Mouse (Mus musculus) neural tube, embryonic 13.5 days (tissue): ENCODE results near the gene Mbnl2. TPM values are rescaled to one million over a fixed set of nuclear protein-coding genes. Genes with fewer than 3 reads are reported as not detected.

ENCODE experiments used
- ATAC-seq: fragments of 200-750 bp; cut with Nextera tagmentation; 2 replicates; pipeline ENCODE4 v1.8.0; 2017; ENCODE audit warnings: low read depth, mild to moderate bottlenecking, moderate TSS enrichment, moderate library complexity
- H3K27ac ChIP-seq: fragments of 300-500 bp; sonication (generic); replicated peaks from 2 replicates; pipeline ENCODE4 v1.5.1; 2015; ENCODE audit warnings: moderate library complexity, mild to moderate bottlenecking, inconsistent platforms
- H3K27me3 ChIP-seq: fragments of 300-500 bp; sonication (generic); 2 replicates; pipeline ENCODE4 v1.6.1; 2015; ENCODE audit warnings: mild to moderate bottlenecking, inconsistent platforms
- H3K36me3 ChIP-seq: fragments of 300-500 bp; sonication (generic); 2 replicates; pipeline ENCODE4 v1.6.1; 2015; ENCODE audit warnings: mild to moderate bottlenecking, inconsistent platforms
- H3K4me1 ChIP-seq: fragments of 300-500 bp; sonication (generic); replicated peaks from 2 replicates; pipeline ENCODE4 v1.6.1; 2015; ENCODE audit warnings: inconsistent platforms
- H3K4me2 ChIP-seq: fragments of 300-500 bp; sonication (generic); 2 replicates; pipeline ENCODE4 v1.6.1; 2015; ENCODE audit warnings: inconsistent platforms, mild to moderate bottlenecking, moderate library complexity
- H3K4me3 ChIP-seq: fragments of 300-500 bp; sonication (generic); 2 replicates; pipeline ENCODE4 v1.5.1; 2015; ENCODE audit warnings: mild to moderate bottlenecking, inconsistent platforms
- H3K9ac ChIP-seq: fragments of 300-500 bp; sonication (generic); 2 replicates; pipeline ENCODE4 v1.6.1; 2015; ENCODE audit warnings: moderate library complexity, mild to moderate bottlenecking, inconsistent platforms
- H3K9me3 ChIP-seq: fragments of 300-500 bp; sonication (generic); 2 replicates; pipeline ENCODE4 v1.6.1; 2016; ENCODE audit warnings: inconsistent platforms
- WGBS: fragments of 180-500 bp; shearing (Covaris S2); methylation state at CpG from one replicate; pipeline ENCODE4 v1.1.7; 2015; 5-methylcytosine and 5-hydroxymethylcytosine counted together
- polyA plus RNA-seq: library from polyadenylated mRNA; unstranded; fragments of >200 nt; fragmentation: Nextera tagmentation; extraction: Ambion mirVana; gene quantifications from 2 replicates; pipeline ENCODE4 v1.2.1, GENCODE M21; 2015

Gene Mbnl2
- polyA plus RNA-seq, 1 experiment from 2014 or later = 39.4 TPM

GRCm38 (mm10) chr14:120277081-120277656, 1.7 kb downstream of the Mbnl2 start:
- Histone ChIP-seq H3K4me1 (peaks cover 54% of the 10 kb centered on the region), H3K36me3 (no peaks in the 10 kb centered on the region), H3K4me3 (peak overlapping the region; percentile 58), H3K27me3 (no peaks in the 10 kb centered on the region; the same call in 1 of the 2 replicates), H3K4me2 (peak overlapping the region; percentile 72), H3K27ac (peak overlapping the region; percentile 89), H3K9ac (peak overlapping the region; percentile 72), H3K9me3 (no peaks in the 10 kb centered on the region)
- ATAC-seq = no peak
- 17% methylated on average over 10 of the region's 10 CpGs for WGBS

- Histone ChIP-seq H3K27ac (peak overlapping the region; percentile 39; the same call in 1 of the 2 replicates), H3K9me3 (no peaks in the 10 kb centered on the region), H3K9ac (peak overlapping the region; percentile 49), H3K27me3 (no peaks in the 10 kb centered on the region; the same call in 1 of the 2 replicates), H3K4me3 (peak overlapping the region; percentile 58), H3K4me2 (peak overlapping the region; percentile 72), H3K36me3 (no peaks in the 10 kb centered on the region), H3K4me1 (peaks cover 55% of the 10 kb centered on the region)
- 48% methylated on average over 21 of the region's 21 CpGs for WGBS
- ATAC-seq = no peak
These were observed 3.1 kb downstream of the Mbnl2 start for GRCm38 (mm10) chr14:120278290-120279244.

DNA sequence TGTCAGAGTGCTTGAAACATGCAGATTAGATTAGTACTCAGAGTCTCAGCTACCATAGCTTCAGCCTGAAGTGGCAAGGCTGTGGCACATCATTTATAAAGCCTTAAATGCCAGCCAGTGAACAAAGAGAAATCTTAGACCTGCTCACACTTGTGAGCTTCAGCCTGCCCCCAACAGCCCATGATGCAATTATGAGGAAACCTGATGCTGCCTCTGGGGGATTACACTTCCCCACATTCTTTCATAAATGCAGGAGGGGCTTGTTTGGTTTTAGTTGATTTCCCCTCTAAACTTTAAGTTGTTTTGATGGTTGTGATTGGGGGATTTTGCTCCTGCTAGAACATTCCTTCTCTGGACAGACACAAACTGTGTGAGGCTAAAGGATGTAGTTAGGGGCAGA, 4.7 kb downstream of the Mbnl2 start:
- no peaks in the 10 kb centered on the region for H3K9me3 ChIP-seq
- H3K36me3 ChIP-seq = no peaks in the 10 kb centered on the region
- ATAC-seq = no peak
- H3K27me3 ChIP-seq = no peaks in the 10 kb centered on the region
- H3K4me3 ChIP-seq = no peak overlapping the region
- no peak overlapping the region for H3K9ac ChIP-seq
- no peak overlapping the region; the same call in 1 of the 2 replicates for H3K4me2 ChIP-seq
- H3K4me1 ChIP-seq = peaks cover 62% of the 10 kb centered on the region
- no peak overlapping the region for H3K27ac ChIP-seq

- H3K9ac ChIP-seq = no peak overlapping the region
- H3K4me2 ChIP-seq = no peak overlapping the region
- H3K4me3 ChIP-seq = no peak overlapping the region
- H3K27me3 ChIP-seq = no peaks in the 10 kb centered on the region
- H3K27ac ChIP-seq = no peak overlapping the region
- WGBS = 76% methylated on average over 8 of the region's 8 CpGs
- H3K4me1 ChIP-seq = peaks cover 59% of the 10 kb centered on the region
- no peaks in the 10 kb centered on the region for H3K9me3 ChIP-seq
- ATAC-seq = no peak
- H3K36me3 ChIP-seq = 0 out of 2 replicates have a peak, but pooled peaks cover 4% of the 10 kb centered on the region
These were observed 8.3 kb downstream of the Mbnl2 start for GRCm38 (mm10) chr14:120283787-120284186.

DNA sequence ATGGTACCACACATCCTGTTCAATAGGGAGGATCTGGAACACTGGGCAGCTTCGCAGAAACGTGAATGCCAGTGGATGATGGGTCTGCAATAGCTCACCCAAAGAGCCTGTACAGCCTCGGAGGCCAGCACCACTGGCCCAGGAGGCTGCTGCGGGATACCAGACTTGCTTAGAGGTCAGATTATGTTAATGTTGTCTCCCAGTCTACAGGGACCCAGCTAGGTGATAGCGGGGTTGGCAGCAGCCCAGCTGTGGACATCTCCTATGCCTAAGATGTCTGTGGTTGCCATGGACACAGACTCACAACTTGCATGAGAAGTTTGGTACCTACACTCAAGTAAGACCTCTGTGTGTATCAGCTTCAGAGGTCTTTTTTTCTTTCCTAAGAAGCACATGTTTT, 9.0 kb downstream of the Mbnl2 start:
- Histone ChIP-seq H3K9ac (no peak overlapping the region), H3K4me2 (no peak overlapping the region), H3K27ac (no peak overlapping the region), H3K9me3 (no peaks in the 10 kb centered on the region), H3K27me3 (no peaks in the 10 kb centered on the region), H3K4me1 (peaks cover 51% of the 10 kb centered on the region), H3K36me3 (0 out of 2 replicates have a peak, but pooled peaks cover 5% of the 10 kb centered on the region), H3K4me3 (no peak overlapping the region)
- WGBS = 84% methylated on average over 5 of the region's 5 CpGs
- no peak for ATAC-seq

- Histone ChIP-seq H3K9ac (no peak overlapping the region), H3K9me3 (no peaks in the 10 kb centered on the region), H3K36me3 (0 out of 2 replicates have a peak, but pooled peaks cover 5% of the 10 kb centered on the region), H3K27ac (0 out of 2 replicates have a peak overlapping the region, but pooled peaks have one; percentile 23), H3K4me3 (no peak overlapping the region), H3K4me2 (no peak overlapping the region), H3K27me3 (no peaks in the 10 kb centered on the region), H3K4me1 (peaks cover 48% of the 10 kb centered on the region)
- peak; percentile 49; the same call in 1 of the 2 replicates for ATAC-seq
- WGBS = 41% methylated on average over 21 of the region's 21 CpGs
These were observed 11.9 kb downstream of the Mbnl2 start for GRCm38 (mm10) chr14:120287121-120287986.

DNA sequence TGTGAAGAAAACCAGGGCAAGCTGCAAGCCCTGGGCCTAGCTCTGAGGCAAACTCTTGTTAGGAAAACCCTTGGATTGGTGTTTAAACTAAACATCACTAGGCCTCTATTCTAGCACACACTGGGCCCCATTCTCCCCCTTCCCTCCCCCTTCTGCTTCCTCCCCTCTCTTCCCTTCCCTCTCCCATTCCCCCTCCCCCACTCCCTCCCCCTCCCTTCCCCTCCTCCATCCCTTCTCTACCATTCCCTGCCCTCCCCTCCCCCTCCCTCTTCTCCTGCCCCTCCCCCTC, 12.5 kb downstream of the Mbnl2 start:
- Histone ChIP-seq H3K4me2 (no peak overlapping the region), H3K9ac (no peak overlapping the region), H3K27me3 (no peaks in the 10 kb centered on the region), H3K27ac (no peak overlapping the region), H3K4me1 (peaks cover 53% of the 10 kb centered on the region), H3K9me3 (no peaks in the 10 kb centered on the region), H3K36me3 (0 out of 2 replicates have a peak, but pooled peaks cover 5% of the 10 kb centered on the region), H3K4me3 (no peak overlapping the region)
- ATAC-seq = no peak

- H3K4me3 ChIP-seq = no peak overlapping the region
- 0 out of 2 replicates have a peak, but pooled peaks cover 5% of the 10 kb centered on the region for H3K36me3 ChIP-seq
- H3K4me1 ChIP-seq = peaks cover 54% of the 10 kb centered on the region
- no peak for ATAC-seq
- H3K4me2 ChIP-seq = no peak overlapping the region
- H3K9me3 ChIP-seq = no peaks in the 10 kb centered on the region
- no peak overlapping the region for H3K27ac ChIP-seq
- 89% methylated on average over 10 of the region's 10 CpGs for WGBS
- H3K9ac ChIP-seq = no peak overlapping the region
- H3K27me3 ChIP-seq = no peaks in the 10 kb centered on the region
These were observed 13.0 kb downstream of the Mbnl2 start for GRCm38 (mm10) chr14:120288378-120289002.

DNA sequence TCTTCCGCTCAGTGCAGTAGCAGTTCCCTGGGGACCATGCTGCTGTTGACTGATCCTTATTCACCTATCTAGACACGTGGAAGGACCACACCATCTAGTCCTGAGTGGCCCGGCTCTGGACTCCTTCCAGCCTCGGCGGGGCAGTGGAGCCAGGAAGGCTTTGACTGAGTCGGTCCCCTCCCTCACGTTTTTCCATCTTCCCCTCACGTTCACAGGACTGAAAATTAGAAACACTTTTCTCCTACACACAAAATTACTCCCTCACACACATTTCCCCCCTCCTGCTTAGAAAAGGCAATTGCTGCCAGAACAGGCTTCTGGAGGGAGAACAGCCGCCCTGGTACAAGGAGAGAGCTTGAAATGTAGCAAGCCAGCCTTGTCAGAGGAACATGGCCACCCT, 13.6 kb downstream of the Mbnl2 start:
- no peak for ATAC-seq
- Histone ChIP-seq H3K4me2 (no peak overlapping the region), H3K9me3 (no peaks in the 10 kb centered on the region), H3K9ac (no peak overlapping the region), H3K27ac (no peak overlapping the region), H3K4me1 (peaks cover 48% of the 10 kb centered on the region), H3K36me3 (0 out of 2 replicates have a peak, but pooled peaks cover 5% of the 10 kb centered on the region), H3K4me3 (no peak overlapping the region), H3K27me3 (no peaks in the 10 kb centered on the region)
- WGBS = 79% methylated on average over 9 of the region's 9 CpGs

DNA sequence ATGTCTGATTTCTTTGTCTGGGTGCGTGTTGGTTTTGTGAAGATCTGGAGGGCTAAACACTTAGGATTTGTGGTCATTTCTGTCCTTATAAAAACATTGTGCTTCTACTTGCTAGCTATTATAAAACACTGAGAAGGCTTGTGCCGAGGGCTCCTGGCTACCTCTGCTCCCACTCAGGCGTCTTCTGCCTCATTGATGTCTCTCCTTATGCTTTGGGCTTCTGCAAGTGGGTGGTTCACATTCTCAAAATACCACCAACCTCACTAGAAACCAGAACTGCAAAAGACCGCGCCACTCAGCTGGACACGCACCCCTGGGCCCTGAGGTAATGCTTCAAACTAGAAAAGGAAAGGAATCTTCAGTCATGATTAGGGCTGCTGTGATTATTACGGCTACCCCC, 14.1 kb downstream of the Mbnl2 start:
- WGBS = 89% methylated on average over 7 of the region's 7 CpGs
- Histone ChIP-seq H3K4me3 (no peak overlapping the region), H3K4me2 (no peak overlapping the region), H3K27me3 (no peaks in the 10 kb centered on the region), H3K9me3 (no peaks in the 10 kb centered on the region), H3K36me3 (0 out of 2 replicates have a peak, but pooled peaks cover 5% of the 10 kb centered on the region), H3K4me1 (peaks cover 43% of the 10 kb centered on the region), H3K27ac (no peak overlapping the region), H3K9ac (no peak overlapping the region)
- ATAC-seq = no peak

- no peaks in the 10 kb centered on the region for H3K9me3 ChIP-seq
- 0 out of 2 replicates have a peak, but pooled peaks cover 5% of the 10 kb centered on the region for H3K36me3 ChIP-seq
- H3K9ac ChIP-seq = no peak overlapping the region
- H3K4me2 ChIP-seq = no peak overlapping the region
- H3K4me3 ChIP-seq = no peak overlapping the region
- no peaks in the 10 kb centered on the region for H3K27me3 ChIP-seq
- ATAC-seq = no peak
- WGBS = 94% methylated on average over 13 of the region's 13 CpGs
- H3K4me1 ChIP-seq = peaks cover 40% of the 10 kb centered on the region
- no peak overlapping the region for H3K27ac ChIP-seq
These were observed 15.8 kb downstream of the Mbnl2 start for GRCm38 (mm10) chr14:120291226-120291757.
